Mouse (Mus musculus): ENCODE measurements around the gene Hivep3. TPM values are rescaled to one million over a fixed set of nuclear protein-coding genes. Genes with fewer than 3 reads are reported as not detected.

Hivep3 gene
- polyA plus RNA-seq, 1 experiment from 2014 or later: 7.8 TPM

- no peak overlapping the region for H3K4me2 ChIP-seq
- H3K4me1 ChIP-seq: no peaks in the 10 kb centered on the region
- no peak overlapping the region for H3K27ac ChIP-seq
- no peaks in the 10 kb centered on the region for H3K27me3 ChIP-seq (replicated peaks)
- H3K9me3 ChIP-seq: no peaks in the 10 kb centered on the region
- no peak for ATAC-seq (ENCODE audit: insufficient read depth, low FRiP score, low read depth)
- no peaks in the 10 kb centered on the region for H3K36me3 ChIP-seq
- WGBS: 84% methylated on average over 20 of the region's 20 CpGs
- H3K4me3 ChIP-seq (replicated peaks): no peak overlapping the region
- H3K9ac ChIP-seq: no peak overlapping the region
Observed at GRCm38 (mm10) chr4:120063353-120064124, 330.0 kb downstream of the Hivep3 start.

- WGBS: 88% methylated on average over 10 of the region's 10 CpGs
- no peak for ATAC-seq (ENCODE audit: insufficient read depth, low FRiP score, low read depth)
Observed at GRCm38 (mm10) chr4:120064696-120065095, 331.1 kb downstream of the Hivep3 start, which contains the start of gene AL607142.1. Gene AL607142.1, plus strand, starts transcription at chr4:120064996.

DNA sequence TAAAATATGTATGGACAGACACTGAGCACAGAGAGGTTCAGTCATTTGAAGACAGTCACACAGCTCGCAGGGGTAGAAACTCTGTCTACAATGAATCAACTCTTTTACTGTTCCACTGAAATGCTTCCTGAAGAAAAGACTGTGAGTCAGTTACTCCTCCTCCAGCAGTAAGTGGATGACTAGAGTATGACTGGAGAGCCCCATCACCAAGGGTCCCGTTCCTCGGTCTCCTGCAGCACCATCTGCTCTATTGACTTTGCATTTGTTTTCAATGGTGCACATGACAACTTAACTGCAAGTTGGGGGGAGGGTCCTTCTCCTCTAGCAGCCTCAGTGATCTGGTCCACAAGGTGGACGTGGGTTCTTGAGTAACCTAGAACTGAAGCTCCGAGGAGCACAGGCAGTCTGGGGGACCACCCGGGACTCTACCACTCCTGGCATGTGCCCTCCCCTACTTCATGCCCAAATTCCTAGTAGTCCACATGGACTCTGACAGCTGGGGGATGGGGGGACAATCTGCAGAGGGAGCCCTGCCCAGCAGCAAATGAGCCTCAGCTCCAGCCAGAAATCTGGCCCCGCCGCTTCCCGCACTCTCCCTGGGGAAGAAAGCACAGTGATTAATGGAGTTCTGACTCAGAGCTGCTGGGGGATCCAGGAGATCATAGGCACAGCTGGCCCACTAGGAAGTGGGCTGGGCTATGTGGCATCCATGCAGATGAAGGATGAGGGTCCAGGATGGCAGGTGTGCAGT lies 333.4 kb downstream of the Hivep3 start:
- Histone ChIP-seq H3K27ac (no peak overlapping the region), H3K36me3 (no peaks in the 10 kb centered on the region), H3K4me2 (no peak overlapping the region), H3K9ac (no peak overlapping the region), H3K27me3 (replicated peaks) (no peaks in the 10 kb centered on the region), H3K4me1 (peaks cover 2% of the 10 kb centered on the region; the same call in 1 of the 2 replicates), H3K4me3 (replicated peaks) (no peak overlapping the region), H3K9me3 (no peaks in the 10 kb centered on the region)
- 57% methylated on average over 9 of the region's 9 CpGs for WGBS
- no peak for ATAC-seq (ENCODE audit: insufficient read depth, low FRiP score, low read depth)

More at GRCm38 (mm10) chr4:120064696-120065095, 331.1 kb downstream of the Hivep3 start, which contains the start of gene AL607142.1:
- Histone ChIP-seq H3K9ac (no peak within 1 kb of the TSS), H3K27ac (no peak within 1 kb of the TSS), H3K4me1 (no peaks in the 10 kb centered on the region), H3K27me3 (replicated peaks) (no peaks in the 10 kb centered on the region), H3K9me3 (no peaks in the 10 kb centered on the region), H3K4me3 (replicated peaks) (no peak within 1 kb of the TSS), H3K4me2 (no peak within 1 kb of the TSS), H3K36me3 (no peaks in the 10 kb centered on the region)

- 75% methylated on average over 8 of the region's 8 CpGs for WGBS
- H3K27me3 ChIP-seq (replicated peaks): no peaks in the 10 kb centered on the region
- no peaks in the 10 kb centered on the region for H3K36me3 ChIP-seq
- H3K4me2 ChIP-seq: no peak overlapping the region
- H3K9me3 ChIP-seq: no peaks in the 10 kb centered on the region
- H3K4me3 ChIP-seq (replicated peaks): no peak overlapping the region
- peaks cover 2% of the 10 kb centered on the region; the same call in 1 of the 2 replicates for H3K4me1 ChIP-seq
- no peak for ATAC-seq (ENCODE audit: insufficient read depth, low FRiP score, low read depth)
- no peak overlapping the region for H3K27ac ChIP-seq
- no peak overlapping the region for H3K9ac ChIP-seq
Observed at GRCm38 (mm10) chr4:120067592-120068235, 334.1 kb downstream of the Hivep3 start.

DNA sequence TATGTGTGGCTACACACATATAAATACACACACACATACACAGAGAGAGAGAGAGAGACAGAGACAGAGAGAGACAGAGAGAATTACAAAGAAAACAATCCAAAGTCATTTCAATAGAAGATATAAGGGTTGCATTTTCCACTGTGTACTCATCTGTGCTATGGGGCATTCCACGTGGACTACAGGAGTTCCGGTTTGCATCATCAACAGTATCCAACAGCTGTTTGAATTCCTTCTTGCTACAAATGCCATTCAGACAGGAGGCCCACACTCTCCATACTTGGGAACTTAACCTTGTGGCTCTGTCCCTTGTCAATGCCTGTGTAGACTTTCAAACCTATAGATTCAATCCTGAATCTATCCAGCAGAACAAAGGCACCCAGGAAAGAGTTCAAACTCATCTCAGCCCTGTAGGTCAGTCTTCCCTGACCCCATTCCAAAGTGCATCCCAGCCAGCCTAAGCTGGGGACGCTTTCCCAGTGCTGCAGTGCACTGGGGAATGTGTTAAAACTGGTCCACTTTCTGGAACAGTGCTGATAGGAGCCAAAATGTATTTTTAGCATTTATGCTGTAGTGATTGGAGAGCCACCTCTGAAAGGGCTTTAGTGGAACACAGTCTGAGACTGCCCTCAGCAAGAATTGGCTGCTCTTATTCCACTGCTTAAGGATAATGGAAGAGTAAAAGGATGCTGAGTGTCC lies 335.4 kb downstream of the Hivep3 start:
- ATAC-seq (ENCODE audit: insufficient read depth, low FRiP score, low read depth): no peak

GRCm38 (mm10) chr4:120069582-120069980 lies 336.0 kb downstream of the Hivep3 start:
- Histone ChIP-seq H3K9me3 (no peaks in the 10 kb centered on the region), H3K4me3 (replicated peaks) (no peak overlapping the region), H3K9ac (no peak overlapping the region), H3K4me1 (peaks cover 2% of the 10 kb centered on the region; the same call in 1 of the 2 replicates), H3K36me3 (no peaks in the 10 kb centered on the region), H3K27me3 (replicated peaks) (no peaks in the 10 kb centered on the region), H3K27ac (no peak overlapping the region), H3K4me2 (no peak overlapping the region)
- 85% methylated on average over 3 of the region's 3 CpGs for WGBS
- no peak for ATAC-seq (ENCODE audit: insufficient read depth, low FRiP score, low read depth)

More for the DNA sequence above, 335.4 kb downstream of the Hivep3 start:
- Histone ChIP-seq H3K9ac (no peak overlapping the region), H3K27me3 (replicated peaks) (no peaks in the 10 kb centered on the region), H3K9me3 (no peaks in the 10 kb centered on the region), H3K4me2 (no peak overlapping the region), H3K27ac (no peak overlapping the region), H3K36me3 (no peaks in the 10 kb centered on the region), H3K4me3 (replicated peaks) (no peak overlapping the region), H3K4me1 (peaks cover 2% of the 10 kb centered on the region; the same call in 1 of the 2 replicates)
- 73% methylated on average over 3 of the region's 3 CpGs for WGBS

GRCm38 (mm10) chr4:120071411-120071810 lies 337.8 kb downstream of the Hivep3 start:
- ATAC-seq (ENCODE audit: insufficient read depth, low FRiP score, low read depth): no peak
- H3K4me2 ChIP-seq: no peak overlapping the region; the same call in 1 of the 2 replicates

DNA sequence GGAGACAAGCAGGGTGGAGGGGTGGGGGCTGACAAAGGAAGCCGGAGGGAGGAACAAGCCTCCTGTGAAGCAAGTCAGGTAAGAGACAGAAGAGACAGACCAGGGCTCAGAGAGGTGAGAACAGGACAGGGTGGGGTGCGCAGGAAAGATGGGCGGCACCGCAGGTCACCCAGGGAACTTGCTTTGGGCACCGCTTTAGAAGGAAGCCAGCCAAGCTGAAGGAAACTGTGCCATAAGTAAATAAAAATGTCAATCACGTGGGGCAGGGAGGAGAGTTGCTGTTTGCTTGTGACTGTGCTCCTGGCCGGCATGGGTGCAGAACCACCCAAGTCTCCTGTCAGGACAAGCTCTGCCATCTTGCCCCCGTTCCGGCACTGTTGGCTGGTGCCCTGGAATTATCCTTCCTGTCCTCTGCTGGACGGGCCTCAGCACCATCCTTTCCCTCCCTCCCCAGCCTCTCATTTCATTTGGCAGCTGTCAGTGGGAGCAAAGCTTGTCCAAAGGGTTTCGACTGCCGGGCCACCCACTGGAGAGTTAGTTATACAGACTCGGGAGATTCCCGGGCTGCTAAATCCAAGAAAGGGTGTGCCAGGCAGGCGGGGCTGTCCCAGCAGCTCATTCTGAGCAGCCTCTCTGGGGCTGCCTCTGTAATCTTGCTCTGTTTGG lies 338.4 kb downstream of the Hivep3 start:
- Histone ChIP-seq H3K27ac (peak overlapping the region; percentile 37; the same call in 1 of the 2 replicates), H3K9ac (no peak overlapping the region), H3K4me3 (replicated peaks) (no peak overlapping the region), H3K4me2 (peak overlapping the region; percentile 20), H3K27me3 (replicated peaks) (no peaks in the 10 kb centered on the region), H3K4me1 (peaks cover 2% of the 10 kb centered on the region; the same call in 1 of the 2 replicates), H3K36me3 (no peaks in the 10 kb centered on the region), H3K9me3 (no peaks in the 10 kb centered on the region)
- ATAC-seq (ENCODE audit: insufficient read depth, low FRiP score, low read depth): peak; percentile 73; the same call in 1 of the 2 replicates
- whole genome bisulfite sequencing: 41% methylated on average over 15 of the region's 15 CpGs

More at GRCm38 (mm10) chr4:120071411-120071810, 337.8 kb downstream of the Hivep3 start:
- Histone ChIP-seq H3K36me3 (no peaks in the 10 kb centered on the region), H3K9me3 (no peaks in the 10 kb centered on the region), H3K4me1 (peaks cover 2% of the 10 kb centered on the region; the same call in 1 of the 2 replicates), H3K27me3 (replicated peaks) (no peaks in the 10 kb centered on the region), H3K4me3 (replicated peaks) (no peak overlapping the region), H3K9ac (no peak overlapping the region), H3K27ac (peak overlapping the region; percentile 37; the same call in 1 of the 2 replicates)
- WGBS: 73% methylated on average over 3 of the region's 3 CpGs

GRCm38 (mm10) chr4:120074061-120074460 lies 340.5 kb downstream of the Hivep3 start:
- Histone ChIP-seq H3K4me3 (replicated peaks) (no peak overlapping the region), H3K4me2 (no peak overlapping the region), H3K9me3 (no peaks in the 10 kb centered on the region), H3K27ac (no peak overlapping the region), H3K36me3 (no peaks in the 10 kb centered on the region), H3K9ac (no peak overlapping the region), H3K4me1 (peaks cover 2% of the 10 kb centered on the region; the same call in 1 of the 2 replicates), H3K27me3 (replicated peaks) (no peaks in the 10 kb centered on the region)
- ATAC-seq (ENCODE audit: insufficient read depth, low FRiP score, low read depth): no peak
- WGBS: 63% methylated on average over 5 of the region's 5 CpGs

- Histone ChIP-seq H3K4me3 (replicated peaks) (no peak overlapping the region), H3K36me3 (no peaks in the 10 kb centered on the region), H3K9ac (no peak overlapping the region), H3K27me3 (replicated peaks) (no peaks in the 10 kb centered on the region), H3K4me1 (no peaks in the 10 kb centered on the region; the same call in 1 of the 2 replicates), H3K9me3 (no peaks in the 10 kb centered on the region), H3K27ac (no peak overlapping the region), H3K4me2 (no peak overlapping the region)
- no peak for ATAC-seq (ENCODE audit: insufficient read depth, low FRiP score, low read depth)
- WGBS: 80% methylated on average over 8 of the region's 8 CpGs
Observed at GRCm38 (mm10) chr4:120077322-120077721, 343.7 kb downstream of the Hivep3 start.

DNA sequence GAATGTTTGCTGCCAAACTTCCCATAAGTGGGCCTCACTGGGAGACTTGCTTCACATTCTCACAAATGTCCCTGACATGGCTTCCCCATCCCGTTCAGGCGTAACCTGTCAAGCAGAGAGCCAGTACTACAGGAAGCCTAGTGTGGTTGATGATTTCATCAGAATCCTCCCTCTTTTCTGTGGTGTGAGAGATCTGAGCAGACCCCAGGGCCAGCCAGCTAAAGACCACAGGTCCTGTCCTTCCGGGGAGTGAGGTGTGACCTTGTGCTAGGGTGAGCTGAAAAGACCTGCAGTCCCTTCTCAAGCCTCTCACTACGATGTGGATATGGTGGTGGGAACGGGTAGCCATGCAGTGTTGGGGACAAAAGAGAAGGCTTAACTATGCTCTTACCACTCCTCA lies 348.9 kb downstream of the Hivep3 start:
- no peak for ATAC-seq (ENCODE audit: insufficient read depth, low FRiP score, low read depth)
- H3K9me3 ChIP-seq: no peaks in the 10 kb centered on the region
- 81% methylated on average over 5 of the region's 5 CpGs for WGBS
- no peak overlapping the region for H3K4me2 ChIP-seq
- no peaks in the 10 kb centered on the region for H3K36me3 ChIP-seq
- no peak overlapping the region for H3K4me3 ChIP-seq (replicated peaks)
- no peaks in the 10 kb centered on the region for H3K27me3 ChIP-seq (replicated peaks)
- H3K27ac ChIP-seq: no peak overlapping the region
- no peak overlapping the region for H3K9ac ChIP-seq
- H3K4me1 ChIP-seq: no peaks in the 10 kb centered on the region

Data from stomach, embryonic 15.5 days (tissue).